Mouse (Mus musculus) liver, adult 2 months (tissue): ENCODE measurements around the gene Zdhhc14.

Experiments used
- CTCF ChIP-seq: fragments of 200-500 bp; IDR thresholded peaks from 2 replicates; pipeline ENCODE4 v1.5.1; 2011; ENCODE audit warnings: low read depth, low read length, control low read depth
- POLR2A ChIP-seq: fragments of 200-500 bp; IDR thresholded peaks from 2 replicates; pipeline ENCODE4 v1.6.1; 2011; ENCODE audit warnings: low read length, control low read depth; ENCODE audit not compliant: insufficient read depth; ENCODE audit errors: extremely low read depth

GRCm38 (mm10) chr17:5490351-5490750, 2.0 kb upstream of the Zdhhc14 start:
- TF ChIP-seq POLR2A (no peak), CTCF (no peak)
